Mouse (Mus musculus) testis, postnatal 10 days (tissue): ENCODE measurements at regions not wholly inside any gene's neighbourhood (a gene's known extent, or its start where the extent isn't known, plus 50 kb on each side); places are given as distances from the start of the nearest gene placed in this dataset.

Source experiments
- DNase-seq: peaks from one replicate; pipeline ENCODE4 v3.0.0; 2021; ENCODE audit warnings: low spot score

- no peak for DNase-seq
These were observed 71.9 kb upstream of the Tmem215 start for GRCm38 (mm10) chr4:40400089-40400488.

GRCm38 (mm10) chr4:40390183-40390582 lies 81.8 kb upstream of the Tmem215 start:
- DNase-seq: no peak

GRCm38 (mm10) chr4:40385284-40385683 lies 86.7 kb upstream of the Tmem215 start:
- DNase-seq: no peak

GRCm38 (mm10) chr4:40384704-40385103 lies 87.3 kb upstream of the Tmem215 start:
- DNase-seq: no peak

GRCm38 (mm10) chr4:40380309-40380708 lies 91.7 kb upstream of the Tmem215 start:
- DNase-seq: no peak

- DNase-seq: no peak
These were observed 96.4 kb upstream of the Ndufb6 start for GRCm38 (mm10) chr4:40375439-40376154.

- no peak for DNase-seq
These were observed 95.0 kb upstream of the Ndufb6 start for GRCm38 (mm10) chr4:40374213-40374612.

- no peak for DNase-seq
These were observed 85.1 kb upstream of the Ndufb6 start for GRCm38 (mm10) chr4:40364329-40364728.

- DNase-seq: no peak
These were observed 80.1 kb upstream of the Ndufb6 start for GRCm38 (mm10) chr4:40359307-40359706.

- DNase-seq: no peak
These were observed 78.0 kb upstream of the Ndufb6 start for GRCm38 (mm10) chr4:40357088-40357853.

- no peak for DNase-seq
These were observed 76.7 kb upstream of the Ndufb6 start for GRCm38 (mm10) chr4:40355791-40356450.

GRCm38 (mm10) chr4:40354456-40354855 lies 75.2 kb upstream of the Ndufb6 start:
- no peak for DNase-seq

GRCm38 (mm10) chr4:40351648-40352047 lies 72.4 kb upstream of the Ndufb6 start:
- DNase-seq: no peak

- DNase-seq: no peak
These were observed 71.9 kb upstream of the Ndufb6 start for GRCm38 (mm10) chr4:40351090-40351489.

- DNase-seq: no peak
These were observed 66.6 kb upstream of the Ndufb6 start for GRCm38 (mm10) chr4:40345847-40346246.

- DNase-seq: no peak
These were observed 63.0 kb upstream of the Ndufb6 start for GRCm38 (mm10) chr4:40342181-40342580.

GRCm38 (mm10) chr4:40334841-40335240 lies 55.6 kb upstream of the Ndufb6 start:
- DNase-seq: no peak

- peak; percentile 54 for DNase-seq
These were observed 50.5 kb upstream of the Ndufb6 start for GRCm38 (mm10) chr4:40329737-40330136.
